Mouse (Mus musculus) liver, embryonic 11.5 days (tissue): ENCODE measurements around the gene Zfp422. TPM values are rescaled to one million over a fixed set of nuclear protein-coding genes. Genes with fewer than 3 reads are reported as not detected.

Experiments
- ATAC-seq: fragments of 200-750 bp; cut with Nextera tagmentation; replicated peaks from 2 replicates; pipeline ENCODE4 v1.8.0; 2017; ENCODE audit warnings: moderate number of reproducible peaks, mild to moderate bottlenecking, moderate TSS enrichment, moderate library complexity; ENCODE audit not compliant: low FRiP score
- DNase-seq: peaks from one replicate; pipeline ENCODE4 v3.0.0-alpha.2; 2017; ENCODE audit warnings: low spot score
- H3K27ac ChIP-seq: fragments of 300-500 bp; sonication (generic); 2 replicates; pipeline ENCODE4 v1.5.1; 2014; ENCODE audit warnings: mild to moderate bottlenecking, low read depth, low read length, control low read depth
- H3K27me3 ChIP-seq: fragments of 300-500 bp; sonication (generic); replicated peaks from 2 replicates; pipeline ENCODE4 v1.6.1; 2014; ENCODE audit warnings: low read length, mixed read lengths; ENCODE audit not compliant: control insufficient read depth, insufficient read depth
- H3K36me3 ChIP-seq: fragments of 300-500 bp; sonication (generic); 2 replicates; pipeline ENCODE4 v1.6.1; 2014; ENCODE audit warnings: mild to moderate bottlenecking, low read length, moderate library complexity, mixed read lengths; ENCODE audit not compliant: control insufficient read depth, insufficient read depth
- H3K4me1 ChIP-seq: fragments of 300-500 bp; sonication (generic); replicated peaks from 2 replicates; pipeline ENCODE4 v1.6.1; 2014; ENCODE audit warnings: low read length, mixed read lengths; ENCODE audit not compliant: control insufficient read depth, insufficient read depth
- H3K4me2 ChIP-seq: fragments of 300-500 bp; sonication (generic); 2 replicates; pipeline ENCODE4 v1.6.1; 2014; ENCODE audit warnings: mild to moderate bottlenecking, control low read depth, moderate library complexity
- H3K4me3 ChIP-seq: fragments of 300-500 bp; sonication (generic); 2 replicates; pipeline ENCODE4 v1.5.1; 2014; ENCODE audit warnings: low read depth, low read length, control low read depth
- H3K9ac ChIP-seq: fragments of 300-500 bp; sonication (generic); 2 replicates; pipeline ENCODE4 v1.6.1; 2014; ENCODE audit warnings: low read depth, low read length, control low read depth
- H3K9me3 ChIP-seq: fragments of 300-500 bp; sonication (generic); 2 replicates; pipeline ENCODE4 v1.6.1; 2016; ENCODE audit warnings: low read length, inconsistent platforms, mixed read lengths; ENCODE audit not compliant: control insufficient read depth
- whole genome bisulfite sequencing: fragments of 180-500 bp; shearing (Covaris S2); extraction: QIAGEN DNeasy Blood & Tissue Kit; methylation state at CpG from one replicate; pipeline ENCODE4 v1.1.7; 2014; 5-methylcytosine and 5-hydroxymethylcytosine counted together
- polyA plus RNA-seq: library from polyadenylated mRNA; unstranded; fragments of >200 nt; fragmentation: Nextera tagmentation; extraction: Ambion mirVana; gene quantifications from 2 replicates; pipeline ENCODE4 v1.2.1, GENCODE M21; 2014

Zfp422 gene
- polyA plus RNA-seq, 1 experiment from 2014 or later: 92.5 TPM

DNA sequence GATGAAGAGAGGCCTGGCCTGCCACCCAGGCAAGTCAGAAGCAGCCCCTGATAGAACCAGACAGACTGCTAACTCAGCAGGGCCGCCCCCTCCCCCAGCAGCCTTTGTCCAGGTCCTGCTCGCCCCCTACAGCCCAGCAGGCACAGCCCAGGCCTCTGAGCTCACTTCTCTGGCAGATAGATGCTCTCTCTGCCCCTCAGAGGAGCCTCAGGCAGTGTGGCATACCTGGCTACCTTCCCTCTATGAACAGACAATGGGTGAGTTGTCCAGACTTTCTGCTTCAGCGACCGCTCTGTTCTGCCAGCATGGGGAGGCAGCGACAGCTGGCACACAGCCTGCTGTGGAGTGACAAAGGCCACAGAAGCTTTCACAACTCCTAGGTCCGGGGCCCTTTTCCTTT, 41.3 kb upstream of the Zfp422 start:
- H3K4me1 ChIP-seq: peaks cover 7% of the 10 kb centered on the region
- no peaks in the 10 kb centered on the region for H3K36me3 ChIP-seq
- H3K4me2 ChIP-seq: no peak overlapping the region
- H3K4me3 ChIP-seq: no peak overlapping the region
- no peak overlapping the region for H3K27ac ChIP-seq
- DNase-seq: no peak
- ATAC-seq: no peak
- H3K9me3 ChIP-seq: no peaks in the 10 kb centered on the region
- WGBS: 61% methylated on average over 6 of the region's 6 CpGs
- no peaks in the 10 kb centered on the region for H3K27me3 ChIP-seq
- H3K9ac ChIP-seq: no peak overlapping the region

DNA sequence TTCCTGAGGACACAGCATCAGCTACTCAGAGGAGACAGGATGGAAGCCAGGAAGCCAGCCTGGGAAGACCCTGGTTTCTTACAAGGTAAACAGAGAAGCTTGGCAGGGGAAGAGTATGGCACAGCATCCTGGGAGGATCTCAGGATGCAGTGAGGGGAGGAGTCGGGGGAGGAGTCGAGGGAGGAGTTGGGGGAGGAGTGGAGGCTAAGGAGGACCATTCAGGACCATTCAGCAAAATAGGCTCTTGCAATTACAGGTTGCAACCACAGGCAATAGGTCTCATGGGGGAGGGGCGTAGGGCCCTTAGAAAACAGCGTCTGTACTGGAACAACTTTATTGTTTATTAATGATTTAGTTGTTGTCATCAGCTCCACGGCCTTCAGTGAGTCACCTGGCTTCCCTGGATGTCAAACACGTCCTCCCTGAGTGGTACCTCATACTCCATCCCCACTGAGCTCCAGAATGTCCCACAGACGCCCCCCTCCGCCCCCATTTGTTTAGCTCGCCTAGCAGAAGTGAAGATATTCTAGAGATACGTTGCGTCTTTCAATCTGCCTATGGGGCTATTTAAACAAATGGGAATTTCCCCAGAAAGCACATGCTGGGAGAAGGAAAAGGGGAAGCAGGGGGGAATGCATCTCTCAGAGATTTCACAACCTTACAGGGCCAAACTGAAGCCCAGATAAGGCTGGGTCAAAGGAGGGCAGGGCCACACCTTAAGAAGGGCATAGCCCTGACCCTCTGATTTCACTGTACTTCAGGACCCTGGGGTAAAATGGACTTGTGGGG, 40.1 kb upstream of the Zfp422 start:
- H3K36me3 ChIP-seq: no peaks in the 10 kb centered on the region
- no peaks in the 10 kb centered on the region for H3K9me3 ChIP-seq
- DNase-seq: no peak
- no peak overlapping the region for H3K9ac ChIP-seq
- 30% methylated on average over 11 of the region's 11 CpGs for WGBS
- H3K4me2 ChIP-seq: no peak overlapping the region
- no peaks in the 10 kb centered on the region for H3K27me3 ChIP-seq
- peaks cover 4% of the 10 kb centered on the region for H3K4me1 ChIP-seq
- ATAC-seq: no peak
- no peak overlapping the region for H3K4me3 ChIP-seq
- no peak overlapping the region for H3K27ac ChIP-seq

DNA sequence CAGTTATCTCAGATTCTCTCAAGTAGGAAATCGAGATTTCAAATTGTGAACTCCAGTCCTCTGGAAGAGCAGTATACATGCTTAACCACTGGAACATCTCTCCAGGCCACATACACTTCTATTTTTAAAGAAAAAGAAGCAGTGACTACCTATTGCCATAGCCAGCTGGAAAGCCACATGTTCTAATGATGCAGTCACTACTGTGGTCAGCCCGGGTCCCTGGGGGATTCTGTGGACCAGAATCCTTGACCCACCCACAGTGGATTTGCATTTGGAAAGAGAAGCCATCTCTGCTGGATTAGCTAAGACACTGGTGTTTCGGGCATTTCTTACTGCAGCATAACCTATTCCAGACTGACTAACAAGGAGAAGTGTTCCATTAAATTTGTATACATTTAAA, 38.6 kb upstream of the Zfp422 start:
- H3K9me3 ChIP-seq: no peaks in the 10 kb centered on the region
- 73% methylated on average over 3 of the region's 3 CpGs for WGBS
- H3K4me2 ChIP-seq: no peak overlapping the region
- H3K4me1 ChIP-seq: 0 out of 2 replicates have a peak, but pooled peaks cover 4% of the 10 kb centered on the region
- H3K4me3 ChIP-seq: no peak overlapping the region
- H3K27ac ChIP-seq: no peak overlapping the region
- H3K9ac ChIP-seq: no peak overlapping the region
- H3K27me3 ChIP-seq: no peaks in the 10 kb centered on the region
- no peaks in the 10 kb centered on the region for H3K36me3 ChIP-seq
- no peak for DNase-seq
- ATAC-seq: no peak

DNA sequence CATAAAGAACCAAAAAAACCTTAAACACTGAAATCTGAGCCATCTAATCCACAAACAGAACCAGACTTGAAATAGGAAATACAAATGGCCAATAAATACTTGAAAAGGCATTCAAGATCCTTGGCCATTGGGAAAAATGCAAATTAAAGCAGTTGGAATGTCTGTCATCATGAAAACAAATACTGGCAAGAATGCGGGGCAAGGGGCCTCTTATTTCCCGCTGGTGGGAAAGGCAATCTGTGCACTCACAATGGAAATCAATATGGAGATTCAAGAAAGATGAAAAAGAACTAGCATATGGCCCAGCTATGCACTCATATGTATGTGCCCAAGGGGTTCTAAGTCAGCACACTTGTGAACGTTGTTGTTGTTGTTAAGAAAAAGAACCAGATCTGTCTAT, 38.1 kb upstream of the Zfp422 start:
- no peaks in the 10 kb centered on the region for H3K36me3 ChIP-seq
- DNase-seq (no peak), ATAC-seq (no peak)
- no peak overlapping the region for H3K9ac ChIP-seq
- no peak overlapping the region for H3K4me2 ChIP-seq
- no peak overlapping the region for H3K27ac ChIP-seq
- H3K4me1 ChIP-seq: 0 out of 2 replicates have a peak, but pooled peaks cover 4% of the 10 kb centered on the region
- 73% methylated on average over 3 of the region's 3 CpGs for WGBS
- no peaks in the 10 kb centered on the region for H3K9me3 ChIP-seq
- H3K27me3 ChIP-seq: no peaks in the 10 kb centered on the region
- no peak overlapping the region for H3K4me3 ChIP-seq

DNA sequence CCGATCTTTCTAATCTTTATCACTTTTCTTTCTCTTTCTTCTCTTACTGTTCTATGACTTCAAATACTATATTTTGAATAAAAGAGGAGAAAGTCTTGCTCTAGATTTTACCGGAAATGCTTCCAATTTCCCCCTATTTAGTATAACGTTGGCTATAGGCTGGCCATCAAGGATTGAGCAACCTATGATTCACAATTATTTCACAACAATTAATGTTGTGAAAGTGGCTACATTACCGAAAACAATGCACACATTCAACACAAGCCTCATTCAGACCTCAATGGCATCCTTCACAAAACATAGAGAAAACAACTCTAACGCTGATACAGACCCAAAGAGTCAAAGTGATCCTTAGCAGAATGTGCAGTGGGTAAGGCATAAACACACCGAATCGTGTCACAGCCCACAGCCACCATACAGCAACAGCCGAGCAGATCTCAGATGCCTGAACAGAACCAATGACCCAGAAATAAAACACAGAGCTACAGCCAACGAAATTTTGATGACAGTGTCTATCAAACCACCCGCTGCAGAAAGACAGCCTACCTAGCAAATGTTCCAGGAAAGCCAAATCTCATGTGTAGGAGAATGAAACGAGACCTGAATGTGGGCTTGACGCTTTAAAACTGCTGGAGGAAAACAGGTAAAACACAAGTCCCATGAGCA, 37.4 kb upstream of the Zfp422 start:
- no peak for DNase-seq
- no peaks in the 10 kb centered on the region for H3K9me3 ChIP-seq
- no peak overlapping the region for H3K9ac ChIP-seq
- 0 out of 2 replicates have a peak, but pooled peaks cover under 1% of the 10 kb centered on the region for H3K4me1 ChIP-seq
- WGBS: 84% methylated on average over 12 of the region's 12 CpGs
- H3K4me3 ChIP-seq: no peak overlapping the region
- no peaks in the 10 kb centered on the region for H3K27me3 ChIP-seq
- no peak overlapping the region for H3K27ac ChIP-seq
- no peak overlapping the region for H3K4me2 ChIP-seq
- no peaks in the 10 kb centered on the region for H3K36me3 ChIP-seq
- no peak for ATAC-seq

DNA sequence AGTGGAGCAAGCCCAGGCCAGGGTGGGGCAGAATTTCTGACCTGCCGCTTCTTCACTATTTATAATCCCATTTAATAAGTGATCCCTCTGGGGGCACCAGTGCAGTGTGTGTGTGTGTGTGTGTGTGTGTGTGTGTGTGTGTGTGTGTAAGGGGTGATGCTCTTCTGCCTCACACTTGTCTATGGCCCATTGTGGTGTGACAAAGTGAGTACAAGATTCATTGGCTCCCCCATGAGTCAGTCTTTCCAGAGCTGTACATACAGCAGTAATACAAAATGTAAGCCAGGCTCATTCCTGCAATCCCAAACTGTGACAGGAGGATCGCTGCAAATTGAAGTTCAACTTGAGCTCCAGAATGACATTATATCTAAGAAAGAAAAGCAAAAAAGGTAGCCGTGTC, 36.0 kb upstream of the Zfp422 start:
- no peak for ATAC-seq
- 77% methylated on average over 3 of the region's 3 CpGs for WGBS
- H3K4me3 ChIP-seq: no peak overlapping the region

DNA sequence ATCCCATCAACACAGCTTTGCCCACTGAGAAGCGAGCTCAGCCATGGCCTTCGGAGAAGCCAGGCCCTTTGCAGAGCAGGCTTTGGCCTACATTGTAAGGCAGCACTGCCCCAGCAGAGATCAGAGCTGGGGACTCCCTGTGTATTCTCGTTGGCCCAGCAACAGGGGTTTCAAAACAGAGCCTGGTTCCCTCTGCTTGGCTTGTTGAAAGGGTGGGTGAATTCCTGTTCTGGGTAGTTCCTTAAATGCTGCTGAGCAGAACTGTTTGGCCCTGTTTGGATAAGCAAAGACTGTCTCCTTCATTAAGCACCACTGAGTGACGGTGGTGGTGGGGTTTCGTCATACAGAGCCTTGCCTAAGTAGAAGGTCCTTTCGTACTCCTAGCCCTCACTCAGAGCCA, 35.2 kb upstream of the Zfp422 start:
- no peaks in the 10 kb centered on the region for H3K4me1 ChIP-seq
- DNase-seq (no peak), ATAC-seq (no peak)
- no peak overlapping the region for H3K27ac ChIP-seq
- H3K4me2 ChIP-seq: no peak overlapping the region
- H3K9me3 ChIP-seq: no peaks in the 10 kb centered on the region
- no peaks in the 10 kb centered on the region for H3K36me3 ChIP-seq
- no peak overlapping the region for H3K4me3 ChIP-seq
- H3K27me3 ChIP-seq: no peaks in the 10 kb centered on the region
- no peak overlapping the region for H3K9ac ChIP-seq
- 73% methylated on average over 6 of the region's 6 CpGs for WGBS

More for the DNA sequence above, 36.0 kb upstream of the Zfp422 start:
- Histone ChIP-seq H3K36me3 (no peaks in the 10 kb centered on the region), H3K4me2 (no peak overlapping the region), H3K27me3 (no peaks in the 10 kb centered on the region), H3K4me1 (no peaks in the 10 kb centered on the region), H3K9me3 (no peaks in the 10 kb centered on the region), H3K27ac (no peak overlapping the region), H3K9ac (no peak overlapping the region)
- no peak for DNase-seq

DNA sequence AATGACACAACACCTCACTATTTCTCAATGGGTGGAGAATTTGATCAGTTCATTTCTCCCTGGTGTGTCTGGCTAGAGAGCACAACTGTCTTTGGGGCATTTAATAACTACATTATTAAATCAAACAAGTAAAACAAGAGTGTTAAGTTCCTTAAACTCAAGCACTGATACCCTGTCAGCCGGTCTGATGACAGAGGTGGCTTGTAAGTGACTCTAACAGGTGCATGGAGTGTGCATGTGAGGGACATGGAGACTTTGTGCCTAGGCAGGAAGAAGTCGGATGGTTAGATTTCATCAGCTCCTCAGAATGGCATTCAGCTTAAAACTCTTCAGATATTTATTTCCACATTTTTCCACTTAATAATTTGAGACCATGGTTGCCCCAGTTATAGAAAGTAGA, 34.6 kb upstream of the Zfp422 start:
- H3K4me2 ChIP-seq: no peak overlapping the region
- H3K9ac ChIP-seq: no peak overlapping the region
- H3K36me3 ChIP-seq: no peaks in the 10 kb centered on the region
- 79% methylated on average over 2 of the region's 2 CpGs for WGBS
- no peak for ATAC-seq
- no peaks in the 10 kb centered on the region for H3K9me3 ChIP-seq
- no peaks in the 10 kb centered on the region for H3K27me3 ChIP-seq
- no peak overlapping the region for H3K4me3 ChIP-seq
- DNase-seq: no peak
- no peak overlapping the region for H3K27ac ChIP-seq
- H3K4me1 ChIP-seq: no peaks in the 10 kb centered on the region
